Mouse (Mus musculus) forebrain, embryonic 13.5 days (tissue): ENCODE measurements around the gene Scube2. TPM values are rescaled to one million over a fixed set of nuclear protein-coding genes. Genes with fewer than 3 reads are reported as not detected.

Source experiments
- ATAC-seq: fragments of 200-750 bp; cut with Nextera tagmentation; 2 replicates; pipeline ENCODE4 v1.8.0; 2017
- H3K27ac ChIP-seq: fragments of 300-500 bp; sonication (generic); 2 replicates; pipeline ENCODE4 v1.5.1; 2015; ENCODE audit warnings: inconsistent platforms, mild to moderate bottlenecking, moderate library complexity
- H3K27me3 ChIP-seq: fragments of 300-500 bp; sonication (generic); 2 replicates; pipeline ENCODE4 v1.6.1; 2015; ENCODE audit warnings: mild to moderate bottlenecking, inconsistent platforms
- H3K36me3 ChIP-seq: fragments of 300-500 bp; sonication (generic); 2 replicates; pipeline ENCODE4 v1.6.1; 2015; ENCODE audit warnings: mild to moderate bottlenecking, inconsistent platforms; ENCODE audit not compliant: poor library complexity, severe bottlenecking
- H3K4me1 ChIP-seq: fragments of 300-500 bp; sonication (generic); 2 replicates; pipeline ENCODE4 v1.6.1; 2015; ENCODE audit warnings: inconsistent platforms
- H3K4me2 ChIP-seq: fragments of 300-500 bp; sonication (generic); 2 replicates; pipeline ENCODE4 v1.6.1; 2015; ENCODE audit warnings: inconsistent platforms, mild to moderate bottlenecking, moderate library complexity
- H3K4me3 ChIP-seq: fragments of 300-500 bp; sonication (generic); 2 replicates; pipeline ENCODE4 v1.5.1; 2015; ENCODE audit warnings: mild to moderate bottlenecking, inconsistent platforms
- H3K9ac ChIP-seq: fragments of 300-500 bp; sonication (generic); 2 replicates; pipeline ENCODE4 v1.6.1; 2015; ENCODE audit warnings: mild to moderate bottlenecking, inconsistent platforms
- H3K9me3 ChIP-seq: fragments of 300-500 bp; sonication (generic); replicated peaks from 2 replicates; pipeline ENCODE4 v1.6.1; 2016; ENCODE audit warnings: inconsistent platforms
- WGBS: fragments of 180-500 bp; shearing (Covaris S2); methylation state at CpG from one replicate; pipeline ENCODE4 v1.1.7; 2015; 5-methylcytosine and 5-hydroxymethylcytosine counted together
- polyA plus RNA-seq: library from polyadenylated mRNA; unstranded; fragments of >200 nt; fragmentation: Nextera tagmentation; extraction: Ambion mirVana; gene quantifications from 2 replicates; pipeline ENCODE4 v1.2.1, GENCODE M21; 2015

Gene Scube2
- polyA plus RNA-seq, 1 experiment from 2014 or later: 0.79 TPM

- under 1% methylated on average over 74 of the region's 74 CpGs for WGBS
- Histone ChIP-seq H3K4me1 (peaks cover 23% of the 10 kb centered on the region), H3K9me3 (no peaks in the 10 kb centered on the region)
Observed at GRCm38 (mm10) chr7:109752008-109752925, 113.2 kb downstream of the Scube2 start, which contains the start of gene Tmem9b. Tmem9b (minus strand) TSS chr7:109752875.

DNA sequence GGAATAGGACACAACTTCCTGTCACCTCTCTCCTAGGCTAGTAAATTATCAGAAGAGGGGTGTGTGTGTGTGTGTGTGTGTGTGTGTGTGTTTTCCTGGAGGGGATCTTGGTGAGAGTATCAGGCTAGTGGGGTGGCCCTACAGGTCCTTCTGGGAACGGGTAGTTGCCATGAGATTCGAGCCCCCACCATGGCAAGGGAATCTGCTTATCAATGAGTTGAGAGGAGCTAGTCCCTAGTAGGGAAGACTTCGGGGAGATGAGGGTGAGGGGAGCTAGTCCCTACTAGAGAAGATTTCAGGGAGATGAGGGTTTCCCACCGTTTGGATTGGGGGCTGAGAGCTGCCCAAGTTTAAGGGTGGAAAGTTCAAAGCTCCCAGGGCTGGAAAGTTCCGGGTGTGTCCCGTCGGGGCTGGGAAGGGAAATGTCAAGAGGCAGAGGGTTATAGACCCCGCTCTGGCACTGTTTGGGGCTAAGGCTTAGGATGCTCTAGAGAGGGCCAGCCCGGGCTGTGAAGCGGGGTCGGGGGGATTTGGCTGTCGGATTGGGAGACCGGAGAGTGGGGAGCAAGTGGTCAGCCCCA is 114.0 kb downstream of the Scube2 start:
- Histone ChIP-seq H3K9me3 (no peaks in the 10 kb centered on the region), H3K4me3 (peak overlapping the region; percentile 90), H3K36me3 (peaks cover 7% of the 10 kb centered on the region), H3K9ac (peak overlapping the region; percentile 93), H3K27me3 (no peaks in the 10 kb centered on the region), H3K4me2 (peak overlapping the region; percentile 95), H3K27ac (peak overlapping the region; percentile 79), H3K4me1 (peaks cover 23% of the 10 kb centered on the region)
- no peak; the same call in 1 of the 2 replicates for ATAC-seq
- WGBS: 4% methylated on average over 13 of the region's 13 CpGs

More at GRCm38 (mm10) chr7:109752008-109752925, 113.2 kb downstream of the Scube2 start, which contains the start of gene Tmem9b:
- H3K4me3 ChIP-seq: peak within 1 kb of the TSS; percentile 90
- no peaks in the 10 kb centered on the region for H3K36me3 ChIP-seq
- peak within 1 kb of the TSS; percentile 79 for H3K27ac ChIP-seq
- H3K9ac ChIP-seq: peak within 1 kb of the TSS; percentile 93
- peak within 1 kb of the TSS; percentile 95 for H3K4me2 ChIP-seq
- peak; percentile 93 for ATAC-seq
- H3K27me3 ChIP-seq: no peaks in the 10 kb centered on the region

Other genes starting within 250 kb of the Scube2 start
- 12.0 and 13.0 TPM in 2 replicates for gene St5, start 162.1 kb downstream of the Scube2 start, polyA plus RNA-seq
- gene Akip1, start 162.0 kb downstream of the Scube2 start, polyA plus RNA-seq: 17.0 and 18.1 TPM in 2 replicates
- gene BC051019, start 141.8 kb downstream of the Scube2 start, polyA plus RNA-seq: 0.31 and 0.37 TPM in 2 replicates
- not detected in 2 replicates for gene Ascl3, start 134.0 kb downstream of the Scube2 start, polyA plus RNA-seq
- gene Tmem9b, start 112.8 kb downstream of the Scube2 start, polyA plus RNA-seq: 62.8 and 67.0 TPM in 2 replicates
- gene Nrip3, start 83.7 kb downstream of the Scube2 start, polyA plus RNA-seq: 2.7 TPM in 2 replicates
- 47.9 and 49.3 TPM in 2 replicates for gene Dennd5a, start 94.8 kb upstream of the Scube2 start, polyA plus RNA-seq
- gene Tmem41b, start 121.2 kb upstream of the Scube2 start, polyA plus RNA-seq: 69.5 and 71.4 TPM in 2 replicates
- 45.8 and 51.1 TPM in 2 replicates for gene Ipo7, start 152.6 kb upstream of the Scube2 start, polyA plus RNA-seq
- 27.2 and 27.6 TPM in 2 replicates for gene Zfp143, start 195.5 kb upstream of the Scube2 start, polyA plus RNA-seq